Mouse (Mus musculus): ENCODE results near the gene Gp9.
"Not testable (repeated sequence)": the region's sequence is repeated elsewhere in the genome, so short reads cannot be mapped to it uniquely, and the experiment has no call there.

The Gp9 gene

DNA sequence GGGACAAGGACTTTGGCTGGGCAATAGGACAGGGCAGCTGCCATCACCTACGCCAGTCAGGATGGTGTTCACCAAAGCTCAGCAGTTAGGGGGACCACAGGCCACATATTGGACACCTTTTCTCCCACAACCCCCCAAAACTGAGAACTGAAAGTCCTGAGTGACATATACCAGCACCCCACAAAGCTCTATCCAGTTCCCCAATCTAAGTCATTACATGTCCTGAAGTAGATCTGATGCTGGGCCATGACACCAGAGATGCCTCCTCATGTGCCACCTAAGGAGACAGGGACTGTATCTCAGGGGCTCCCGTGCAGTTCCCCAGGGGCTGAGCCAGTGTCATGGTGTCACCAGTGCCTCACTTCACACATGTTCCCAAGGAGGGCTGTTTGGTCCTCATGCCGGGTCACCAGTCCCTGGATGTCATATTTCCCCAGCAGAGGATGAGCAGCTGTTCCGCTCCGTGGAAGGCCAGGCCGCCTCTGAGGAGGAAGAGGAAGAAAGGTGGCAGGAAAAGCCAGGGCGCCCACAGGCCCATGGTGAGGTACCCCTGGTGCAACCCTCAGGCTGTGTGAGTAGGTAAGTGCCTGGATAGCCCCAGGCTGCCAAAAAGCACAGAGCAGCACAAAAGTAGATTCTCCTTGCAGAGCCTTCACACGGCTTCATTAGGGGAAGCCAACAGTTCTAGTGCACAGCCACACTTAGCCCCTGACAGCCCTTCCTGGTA, 27.5 kb upstream of the Gp9 start:
- no peak for DNase-seq

DNA sequence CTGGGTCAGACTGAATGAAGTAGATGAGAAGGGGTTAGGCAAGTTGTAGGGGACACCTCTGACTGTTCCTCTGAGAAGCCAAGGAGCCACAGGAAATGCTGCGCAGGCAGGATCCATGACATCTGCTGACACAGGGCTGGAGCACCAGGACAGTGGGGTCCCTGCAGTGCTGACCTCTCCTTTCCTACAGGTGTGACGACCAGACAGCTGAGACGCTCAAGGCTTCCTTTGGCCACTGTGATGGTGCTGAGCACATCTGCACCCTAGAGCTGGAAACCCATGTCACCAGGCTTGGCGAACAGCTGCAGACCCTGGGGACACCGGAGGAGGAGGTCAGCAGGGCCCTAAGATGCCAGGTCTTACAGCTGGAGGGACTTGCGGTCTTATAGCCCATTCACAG, 26.3 kb upstream of the Gp9 start:
- no peak for DNase-seq

DNA sequence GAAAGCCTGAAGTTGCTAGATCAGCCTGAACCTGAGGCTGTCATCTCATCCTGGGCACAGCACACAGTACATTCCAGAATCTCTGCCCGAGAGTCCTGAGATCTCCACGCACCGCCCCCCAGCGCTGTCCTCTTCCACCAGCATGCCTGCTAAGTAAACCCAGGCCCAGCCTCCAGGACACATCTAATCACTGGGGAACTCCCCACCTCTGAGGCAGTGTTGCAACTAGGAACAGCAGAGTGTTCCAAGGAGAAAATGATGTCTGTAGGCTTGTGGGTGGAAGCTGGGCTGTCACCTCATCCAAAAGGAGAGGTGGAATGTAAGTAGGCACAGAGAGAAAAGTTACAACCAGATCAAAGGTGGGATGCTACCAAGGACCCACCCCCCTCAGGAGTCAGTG, 22.7 kb upstream of the Gp9 start:
- DNase-seq = no peak

DNA sequence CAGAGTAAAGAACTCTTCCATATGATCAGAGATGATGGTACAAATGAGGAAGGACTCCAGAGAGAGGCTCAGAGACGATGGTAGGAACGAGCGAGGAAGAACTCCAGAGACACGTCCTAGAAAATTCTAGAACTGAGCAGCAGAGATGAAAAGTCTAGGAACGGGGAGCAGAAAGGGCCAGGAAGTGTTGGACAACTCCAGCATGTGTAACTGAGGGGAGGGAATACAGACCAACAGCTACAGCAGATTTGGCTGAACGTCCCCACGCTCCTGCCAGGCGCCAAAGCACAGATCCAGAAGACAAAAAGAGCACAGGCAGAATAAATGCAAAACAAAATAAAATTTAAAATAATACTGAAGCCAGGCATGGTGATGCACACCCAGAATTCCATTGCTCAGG, 21.0 kb upstream of the Gp9 start:
- DNase-seq = no peak

DNA sequence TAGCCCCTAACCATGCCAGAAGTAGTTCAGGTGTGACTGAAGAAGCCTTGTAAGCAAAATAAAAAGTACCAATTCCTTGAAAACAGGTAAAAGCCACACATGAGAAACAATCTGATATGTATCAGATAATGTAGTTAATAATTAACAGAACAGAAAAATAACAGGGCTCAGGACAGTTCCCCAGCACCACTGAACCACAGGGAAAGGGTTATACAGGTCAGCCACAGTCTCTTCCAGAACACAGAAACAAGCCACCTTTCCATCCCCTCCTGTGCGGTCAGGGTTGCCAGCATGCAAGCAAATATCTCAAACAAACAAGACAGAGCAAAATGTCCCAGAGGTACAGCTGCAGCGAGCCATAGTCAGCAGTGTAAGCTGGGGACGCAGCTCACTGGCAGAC, 18.5 kb upstream of the Gp9 start:
- DNase-seq = no peak

DNA sequence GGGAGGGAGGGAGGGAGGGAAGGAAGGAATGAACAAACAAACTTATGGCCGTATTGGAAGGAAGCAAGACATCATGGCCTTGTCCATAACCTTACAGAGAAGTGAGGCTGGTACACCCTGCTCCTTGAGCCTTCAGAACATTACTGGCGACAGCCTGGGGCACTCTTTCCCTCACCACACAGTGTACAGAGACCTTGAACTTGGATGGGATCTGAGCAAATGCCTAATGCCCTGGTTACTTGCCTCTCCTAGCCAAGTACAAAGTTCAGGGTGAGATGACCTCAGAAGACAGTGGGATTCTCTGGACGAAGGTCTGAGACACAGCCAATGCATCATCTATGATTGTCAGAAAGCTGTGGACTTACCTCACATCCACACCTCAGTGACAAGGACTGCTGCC, 18.0 kb upstream of the Gp9 start:
- DNase-seq = no peak

DNA sequence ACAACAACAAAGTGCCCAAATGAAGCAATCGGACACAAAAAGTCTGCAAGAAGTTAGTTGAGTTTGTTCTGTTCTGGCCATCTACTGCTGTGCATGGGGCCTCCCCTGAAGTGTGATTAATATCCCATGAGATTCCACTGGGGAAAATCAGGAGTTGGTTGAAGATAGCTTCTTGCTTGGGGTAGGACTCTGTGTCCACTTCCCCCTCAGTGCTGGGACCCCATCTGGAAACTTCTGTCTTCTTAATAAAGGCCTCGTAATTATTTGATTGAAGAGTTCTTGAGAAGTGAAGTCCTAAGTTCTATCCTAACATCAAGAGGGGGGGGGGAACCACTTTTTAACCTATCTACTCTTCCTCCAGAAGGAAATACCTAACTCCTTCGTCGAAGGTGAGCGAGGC, 15.7 kb upstream of the Gp9 start:
- no peak for DNase-seq

DNA sequence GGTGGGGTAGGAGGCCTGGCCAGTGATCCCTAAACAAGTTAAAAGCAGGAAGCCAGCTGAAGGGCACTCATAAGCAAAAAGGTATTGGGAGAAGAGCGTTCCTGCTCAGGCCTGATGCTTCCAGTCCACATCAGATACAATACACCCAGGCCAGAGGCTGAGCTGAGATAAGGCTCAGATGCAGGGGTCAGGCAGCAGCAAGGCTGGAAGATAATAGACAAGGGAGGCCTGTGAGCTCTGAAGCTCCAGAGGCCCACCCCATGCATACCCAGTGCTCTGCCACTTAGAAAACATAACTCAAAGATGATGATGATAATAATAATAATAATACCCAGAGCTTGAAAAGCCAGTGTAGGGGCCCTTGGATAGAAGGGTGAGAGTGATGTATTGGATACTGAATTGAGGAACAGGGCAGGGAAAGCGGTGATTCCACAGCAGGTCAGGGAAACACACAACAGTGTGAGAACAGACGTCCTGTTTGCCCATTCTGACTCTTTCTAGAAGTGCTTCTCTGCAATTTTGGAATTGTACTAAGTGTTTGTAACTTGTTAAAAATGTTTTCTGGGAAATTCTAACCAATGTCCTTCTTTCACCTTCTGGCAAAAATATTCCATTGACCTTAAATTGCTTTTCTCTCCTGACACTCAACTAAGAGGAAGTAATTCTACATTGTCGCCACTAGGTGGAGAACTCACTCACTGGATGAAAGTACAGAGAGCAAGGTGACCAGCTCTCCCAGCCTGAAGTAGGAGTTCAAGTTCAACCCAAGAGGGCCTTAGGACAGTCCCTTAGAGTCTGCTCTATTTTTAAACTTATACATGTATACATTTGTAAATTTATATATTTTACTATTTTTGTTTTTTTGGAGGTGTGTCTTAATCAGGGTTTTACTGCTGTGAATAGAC, 14.2 kb upstream of the Gp9 start:
- peak in 1 of 2 experiments; percentile 24 for DNase-seq

DNA sequence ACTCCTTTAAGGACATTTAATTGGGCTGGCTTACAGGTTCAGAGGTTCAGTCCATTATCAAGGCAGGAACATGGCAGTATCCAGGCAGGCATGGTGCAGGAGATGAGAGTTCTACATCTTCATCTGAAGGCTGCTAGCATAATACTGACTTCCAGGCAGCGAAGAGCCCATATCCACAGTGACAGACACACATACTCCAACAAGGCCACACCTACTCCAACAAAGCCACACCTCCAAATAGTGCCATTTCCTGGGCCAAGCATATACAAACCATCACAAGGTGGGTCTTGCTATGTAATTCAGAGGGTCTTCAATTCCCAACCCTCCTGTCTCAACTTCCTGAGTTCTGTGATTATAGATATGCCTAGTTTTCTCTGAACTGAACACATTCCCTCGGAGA, 13.6 kb upstream of the Gp9 start:
- DNase-seq = not testable (repeated sequence)

DNA sequence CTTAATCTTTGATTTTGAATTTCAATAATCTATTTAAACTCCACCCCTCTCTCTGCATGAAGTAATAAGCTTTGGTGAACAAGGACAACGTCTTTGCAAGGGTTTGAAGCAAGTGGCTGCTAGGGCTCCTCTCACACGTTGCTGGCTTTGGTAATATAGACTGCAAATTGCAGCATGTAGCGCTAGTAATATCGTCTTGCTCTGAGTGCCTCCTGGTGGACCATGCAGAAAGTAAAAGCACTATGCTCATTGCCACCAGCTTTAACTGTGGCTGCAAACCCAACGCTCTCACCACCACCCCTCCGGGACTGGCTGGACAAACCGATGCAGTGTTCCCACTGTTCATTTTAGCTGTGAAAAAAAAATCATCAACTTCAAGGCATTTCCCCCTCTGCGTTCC, 7.2 kb upstream of the Gp9 start:
- DNase-seq = no peak

DNA sequence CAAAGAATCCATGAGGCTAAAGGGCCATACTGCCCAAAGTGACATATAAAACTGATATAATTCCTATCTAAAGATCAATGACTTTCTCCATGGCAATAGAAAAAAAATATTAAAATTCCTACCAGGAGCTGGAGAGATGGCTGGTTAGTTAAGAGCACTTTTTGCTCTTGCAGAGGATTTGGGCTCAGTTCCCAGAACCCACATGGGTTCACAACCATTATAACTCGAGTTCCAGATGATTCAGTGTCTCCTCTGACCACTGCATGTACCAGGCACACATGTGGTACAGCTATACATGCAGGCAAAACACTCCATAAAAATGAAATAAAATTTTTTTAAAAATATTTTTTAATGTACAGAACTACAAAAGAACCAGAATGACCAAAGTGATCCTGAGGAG, 3.4 kb upstream of the Gp9 start:
- no peak for DNase-seq

DNA sequence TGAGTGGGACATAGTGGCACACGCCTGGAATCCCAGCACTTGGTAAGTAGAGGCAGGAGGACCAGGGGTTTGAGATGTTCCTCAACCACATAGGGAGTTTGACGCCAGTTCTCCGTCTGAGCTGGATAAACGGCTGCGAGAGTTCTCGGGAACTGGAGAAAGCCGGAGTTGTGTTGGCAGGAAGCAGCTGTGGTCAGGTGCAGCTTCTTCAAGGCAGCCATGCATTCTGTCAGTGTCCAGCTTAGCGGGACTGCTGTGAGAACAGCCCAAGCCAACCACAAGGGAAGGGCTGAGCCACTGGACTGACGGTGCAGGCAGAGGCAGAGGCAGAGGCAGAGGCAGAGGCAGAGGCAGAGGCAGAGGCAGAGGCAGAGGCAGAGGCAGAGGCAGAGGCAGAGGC, 3.0 kb upstream of the Gp9 start:
- no peak for DNase-seq

DNA sequence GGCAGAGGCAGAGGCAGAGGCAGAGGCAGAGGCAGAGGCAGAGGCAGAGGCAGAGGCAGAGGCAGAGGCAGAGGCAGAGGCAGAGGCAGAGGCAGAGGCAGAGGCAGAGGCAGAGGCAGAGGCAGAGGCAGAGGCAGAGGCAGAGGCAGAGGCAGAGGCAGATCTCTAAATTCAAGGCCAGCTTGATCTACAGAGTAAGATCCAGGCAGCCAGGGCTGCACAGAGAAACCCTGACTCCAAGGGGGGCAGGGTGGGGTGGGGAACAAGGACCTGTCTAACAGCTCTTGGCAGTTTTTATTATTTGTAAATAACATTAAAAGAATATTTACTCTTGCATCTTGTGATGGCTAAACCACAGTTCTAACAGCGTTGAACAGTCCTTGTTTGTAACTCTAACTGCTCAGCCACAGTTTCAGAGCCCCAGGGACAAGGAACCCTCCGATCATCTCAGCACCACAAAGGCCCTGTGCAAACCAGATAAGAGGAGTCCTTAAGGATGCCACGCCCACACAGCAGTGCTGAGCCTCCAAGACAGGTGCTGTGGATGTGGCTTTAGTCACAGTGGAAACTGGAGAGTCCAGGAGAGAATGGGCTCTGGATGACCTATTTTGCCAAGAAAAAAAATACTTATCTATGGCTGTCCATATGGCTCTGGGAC, 2.2 kb upstream of the Gp9 start:
- no peak for DNase-seq

DNA sequence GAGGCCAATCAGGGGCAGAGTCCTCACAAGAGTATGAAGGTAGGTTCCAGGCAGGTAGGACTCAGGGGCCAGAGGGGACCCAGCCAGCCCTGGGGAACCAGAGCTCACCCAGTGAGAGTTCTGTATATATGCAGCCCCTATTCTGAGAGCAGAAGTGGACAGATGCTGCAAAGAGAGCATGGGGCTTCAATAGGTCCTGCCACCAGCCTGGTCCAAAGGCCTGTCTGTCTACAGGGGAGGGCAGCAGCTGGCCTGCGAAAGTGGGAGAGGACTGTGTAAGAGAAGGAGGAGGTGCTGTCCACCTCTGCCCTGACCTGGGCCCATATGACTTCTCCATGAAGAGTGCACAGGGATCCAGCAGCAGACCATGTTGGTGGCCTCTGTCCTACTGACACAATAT, 1.2 kb upstream of the Gp9 start:
- no peak for DNase-seq

DNA sequence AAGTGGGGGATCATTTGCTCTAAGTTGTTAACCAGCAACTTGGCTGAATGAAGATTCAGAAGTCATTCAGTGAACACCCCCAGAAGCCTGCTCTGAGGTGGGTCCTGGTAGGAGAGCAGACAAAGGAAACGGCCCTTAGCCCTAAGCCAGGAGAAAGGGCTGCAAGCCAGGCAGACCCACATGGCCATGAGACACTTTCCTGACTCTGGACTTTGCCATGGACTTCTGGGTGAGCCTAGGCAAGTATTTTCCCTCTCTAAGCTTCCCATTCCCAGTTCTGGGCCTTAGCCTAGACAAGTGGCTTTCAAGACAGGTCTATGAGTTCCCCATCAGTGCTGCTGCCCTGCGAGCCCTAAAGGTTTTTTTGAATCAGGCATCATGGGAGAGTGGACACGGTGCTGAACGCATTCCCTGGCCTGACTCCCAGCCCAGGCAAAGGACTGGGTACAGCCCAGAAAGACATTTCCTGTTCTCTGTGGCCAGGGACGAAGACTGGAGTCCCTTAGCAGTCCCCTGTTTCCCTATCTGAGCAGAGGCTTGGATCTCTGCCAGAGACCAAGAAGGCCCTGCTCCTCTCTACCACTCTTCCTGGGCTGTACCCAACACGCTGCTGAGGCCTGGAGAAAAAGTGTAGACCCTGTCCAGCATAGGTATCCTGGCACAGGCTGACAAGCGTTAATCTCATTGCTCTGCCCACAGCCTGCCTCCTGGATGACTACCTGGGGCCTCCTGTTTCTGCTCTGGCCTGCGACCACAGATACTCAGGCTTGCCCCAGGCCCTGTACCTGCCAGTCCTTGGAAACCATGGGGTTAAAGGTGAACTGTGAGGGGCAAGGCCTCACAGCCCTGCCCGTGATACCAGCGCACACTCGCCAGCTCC, 662 bp downstream of the Gp9 start:
- no peak for DNase-seq

DNA sequence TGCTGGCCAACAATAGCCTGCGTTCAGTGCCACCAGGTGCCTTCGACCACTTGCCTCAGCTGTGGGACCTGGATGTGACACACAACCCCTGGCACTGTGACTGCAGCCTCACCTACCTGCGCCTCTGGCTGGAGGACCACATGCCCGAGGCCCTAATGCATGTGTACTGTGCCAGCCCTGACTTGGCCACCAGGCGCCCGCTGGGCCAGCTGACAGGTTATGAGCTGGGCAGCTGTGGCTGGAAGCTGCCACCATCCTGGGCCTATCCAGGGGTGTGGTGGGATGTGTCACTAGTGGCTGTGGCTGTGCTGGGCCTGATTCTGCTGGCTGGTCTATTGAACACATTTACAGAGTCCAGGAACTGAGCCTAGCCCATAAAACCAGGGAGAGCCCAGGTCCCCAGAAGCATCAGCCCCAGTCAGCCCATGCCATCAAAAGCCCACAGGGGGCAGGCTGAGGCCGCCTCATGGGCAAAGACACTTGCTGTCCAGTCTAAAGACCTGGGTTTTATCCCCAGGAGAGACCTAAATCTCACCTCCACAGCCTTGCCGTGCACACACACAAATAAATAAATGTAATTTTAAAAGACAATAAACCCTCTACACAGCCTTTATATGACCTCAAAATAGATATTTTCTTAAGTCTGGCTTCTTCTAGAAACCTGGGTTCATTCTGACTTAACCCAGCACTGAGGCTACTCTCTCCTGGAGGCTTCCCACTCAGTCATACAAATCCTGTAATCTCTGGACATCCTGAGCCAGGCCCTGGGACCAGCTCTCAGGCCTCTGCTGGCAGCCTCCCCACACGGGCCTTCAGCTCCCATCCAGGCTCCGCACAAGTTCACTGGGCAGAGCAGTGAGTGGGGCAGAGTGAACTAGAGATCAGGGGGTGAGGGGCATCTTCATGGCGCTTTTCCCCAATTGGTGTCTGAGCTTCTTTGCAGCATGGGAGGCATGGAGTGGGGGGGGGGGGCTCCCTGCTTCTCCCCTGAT, 1.6 kb downstream of the Gp9 start:
- peak; percentile 36 to 65 for DNase-seq

DNA sequence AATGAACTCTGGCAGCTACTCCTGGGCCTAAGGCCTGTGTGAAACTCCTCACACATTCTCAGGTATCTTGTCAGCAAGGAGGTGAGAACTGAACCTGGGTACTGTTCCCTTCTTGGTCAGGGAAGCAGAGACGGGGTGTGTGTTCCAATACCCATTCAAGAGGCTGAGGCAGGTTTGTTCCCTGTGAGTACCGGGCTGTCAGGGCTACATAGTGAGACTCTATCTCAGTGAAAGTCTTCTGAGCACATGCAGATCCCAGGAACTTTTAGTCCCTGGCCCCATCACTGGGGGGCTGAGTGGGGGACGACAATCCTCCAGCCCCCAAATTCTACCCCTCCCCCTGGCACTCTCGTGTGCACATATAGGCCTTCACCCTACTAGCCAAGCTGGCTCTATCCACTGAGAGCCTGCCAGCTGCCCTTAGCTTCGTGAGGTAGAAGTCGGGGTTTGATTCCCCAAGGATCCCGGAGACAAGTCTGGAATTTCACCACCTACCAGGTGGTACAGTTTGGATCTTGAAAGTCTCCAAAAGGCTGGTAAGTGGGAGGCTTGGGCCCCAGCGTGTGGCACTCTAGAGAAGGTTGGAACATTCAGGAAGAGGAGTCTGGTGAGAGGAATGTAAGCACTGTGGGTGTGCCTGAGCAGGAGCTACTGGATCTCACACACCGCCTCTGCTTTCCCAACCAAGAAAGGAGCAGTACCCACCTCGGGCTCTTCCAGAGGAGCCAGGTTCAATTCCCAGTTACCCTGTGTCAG, 2.9 kb downstream of the Gp9 start:
- no peak for DNase-seq

DNA sequence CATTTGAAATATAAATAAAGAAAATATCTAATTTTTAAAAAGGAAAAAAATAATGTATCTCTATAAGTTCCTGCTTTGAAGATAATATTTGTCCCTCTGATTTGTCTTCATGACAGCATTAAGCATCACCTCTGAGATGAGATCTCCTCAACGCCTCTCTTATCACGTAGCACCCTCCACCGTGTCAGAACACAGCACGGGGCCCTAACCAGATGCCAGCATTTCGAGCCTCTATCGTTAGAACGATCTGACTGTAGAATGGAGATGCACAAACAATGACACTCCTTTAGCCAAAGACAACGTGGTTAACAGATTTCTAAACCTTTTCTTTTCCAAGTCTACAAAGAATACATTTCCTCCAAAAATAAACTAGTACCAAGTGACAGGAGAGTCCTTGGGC, 6.2 kb downstream of the Gp9 start:
- no peak for DNase-seq

DNA sequence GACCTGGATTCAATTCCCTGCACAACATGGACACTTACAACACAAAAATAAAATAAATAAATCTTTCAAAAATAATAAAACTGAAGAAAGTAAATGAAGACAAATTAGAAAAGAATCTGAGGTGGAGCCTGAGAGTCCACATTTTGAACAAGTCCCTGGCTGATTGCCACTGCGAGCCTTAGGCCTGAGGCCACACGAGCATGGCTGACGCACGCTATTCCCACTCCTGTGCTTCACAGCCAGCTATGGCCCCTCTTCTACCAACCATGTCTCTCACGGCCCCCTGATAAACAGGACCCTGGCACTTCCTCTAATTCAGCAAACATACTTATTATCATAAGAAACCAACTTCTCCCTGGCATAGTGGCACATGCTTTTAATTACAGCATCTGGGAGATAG, 8.7 kb downstream of the Gp9 start:
- no peak for DNase-seq

DNA sequence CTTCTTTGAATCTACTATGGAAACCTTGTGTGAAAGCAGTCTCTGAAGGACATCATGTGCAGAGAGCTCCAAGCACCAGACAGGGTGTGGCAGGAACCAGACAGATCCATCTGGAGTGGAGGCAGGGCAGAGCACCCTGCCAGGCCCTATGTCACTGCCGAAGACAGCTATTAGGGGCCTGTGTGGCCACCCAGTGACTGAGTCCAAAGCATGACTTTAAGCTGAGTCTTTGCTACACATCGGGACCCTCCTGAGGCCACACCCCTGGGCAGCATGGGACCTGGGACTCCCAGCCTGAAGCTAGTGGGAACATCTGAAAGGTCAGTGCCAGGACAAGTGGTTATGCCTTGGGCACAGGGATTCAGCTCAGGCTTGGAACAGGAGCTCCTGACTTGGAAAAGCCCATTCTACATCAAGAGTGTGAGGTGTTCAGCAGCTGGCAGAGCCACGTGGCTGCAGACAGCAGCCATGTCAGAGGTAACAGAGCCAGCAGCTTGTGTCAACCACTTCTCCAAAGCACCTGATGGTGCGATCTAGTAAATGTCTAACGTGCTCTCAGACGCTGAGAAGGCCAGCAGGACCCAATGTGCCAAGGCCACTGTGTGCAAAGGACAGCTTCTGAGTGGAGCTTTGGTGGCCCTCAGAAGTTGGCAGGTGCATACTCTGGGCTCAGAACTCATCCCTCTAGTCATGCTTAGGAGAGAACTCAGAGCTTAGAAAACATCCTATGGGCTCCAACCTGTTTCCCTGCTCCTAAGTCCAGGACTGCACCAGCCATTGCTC, 9.4 kb downstream of the Gp9 start:
- DNase-seq = no peak

All from cerebellum, postnatal 25 days (tissue).